Mouse (Mus musculus): Measurements from ENCODE around the gene Pgls.

DNA sequence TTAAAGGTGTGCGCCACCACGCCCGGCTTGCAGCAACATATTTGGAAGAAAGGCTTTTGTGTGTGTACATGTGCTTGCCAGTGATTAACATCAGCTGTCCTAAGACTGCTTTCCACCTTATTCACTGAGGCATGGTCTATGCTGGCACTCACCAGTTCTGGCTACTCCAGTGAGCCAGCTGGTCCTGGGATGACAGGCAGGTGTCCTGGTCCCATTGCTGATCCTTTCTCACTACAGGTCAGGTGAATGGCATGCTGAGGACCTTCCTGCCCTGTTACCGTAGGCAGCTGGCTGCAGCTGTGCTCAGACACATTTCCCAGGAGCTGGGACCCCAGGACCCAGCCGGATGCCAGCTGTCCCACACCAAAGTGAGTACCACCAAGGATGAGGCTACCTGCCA is 6.9 kb downstream of the Pgls start:
- no peak for TF ChIP-seq CTCF (conservative IDR thresholded peaks at IDR 0.05; ENCODE audit: low read length)
- no peak for TF ChIP-seq POU5F1 (IDR thresholded peaks at IDR 0.05; ENCODE audit: borderline replicate concordance, low read length)
- TF ChIP-seq NANOG (IDR thresholded peaks at IDR 0.05; ENCODE audit: borderline replicate concordance, low read length): no peak

Measured in E14TG2a.4 (cell line).